Mouse (Mus musculus): ENCODE results near the gene Ipo11. TPM values are rescaled to one million over a fixed set of nuclear protein-coding genes. Genes with fewer than 3 reads are reported as not detected.

Gene Ipo11
- polyA plus RNA-seq, 1 experiment from 2014 or later = 76.3 TPM

GRCm38 (mm10) chr13:106807303-106807702 lies 129.5 kb downstream of the Ipo11 start:
- Histone ChIP-seq H3K4me3 (ENCODE audit: low read depth, low read length) (no peak overlapping the region), H3K9me3 (replicated peaks; ENCODE audit: control insufficient read depth, low read length) (no peaks in the 10 kb centered on the region), H3K4me2 (no peak overlapping the region), H3K27ac (ENCODE audit: low read depth, low read length) (no peak overlapping the region), H3K9ac (ENCODE audit: low read depth, low read length) (no peak overlapping the region), H3K27me3 (ENCODE audit: control insufficient read depth, insufficient read depth, low read length) (no peaks in the 10 kb centered on the region), H3K36me3 (ENCODE audit: control insufficient read depth, insufficient read depth, low read length) (0 out of 2 replicates have a peak, but pooled peaks cover 7% of the 10 kb centered on the region), H3K4me1 (ENCODE audit: control insufficient read depth, insufficient read depth, low read length) (no peaks in the 10 kb centered on the region)
- no peak for ATAC-seq (replicated peaks; ENCODE audit: insufficient number of reproducible peaks, low FRiP score, low TSS enrichment)
- 87% methylated on average over 5 of the region's 5 CpGs for WGBS (ENCODE audit: insufficient replicate concordance)

DNA sequence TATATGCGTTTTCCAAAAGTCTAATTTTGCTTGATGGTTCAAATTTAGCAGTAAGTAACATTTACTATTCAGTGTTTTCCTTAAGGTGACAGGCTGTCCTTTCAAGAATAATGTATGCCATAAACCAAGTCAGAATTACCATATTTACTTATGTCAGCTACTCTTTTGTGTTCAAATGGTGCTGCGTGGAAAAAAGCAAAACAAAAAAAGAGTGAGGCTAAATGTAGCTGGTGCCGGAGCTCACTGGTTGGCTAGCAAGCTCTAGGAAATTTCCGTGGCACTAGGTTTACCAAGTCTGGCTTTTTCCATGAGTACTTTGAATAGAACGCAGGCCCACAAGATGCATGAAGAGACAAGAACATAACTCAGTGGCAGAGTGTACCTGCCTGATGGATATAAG lies 131.6 kb downstream of the Ipo11 start:
- Histone ChIP-seq H3K4me1 (ENCODE audit: control insufficient read depth, insufficient read depth, low read length) (no peaks in the 10 kb centered on the region), H3K9ac (ENCODE audit: low read depth, low read length) (no peak overlapping the region), H3K4me2 (no peak overlapping the region), H3K27ac (ENCODE audit: low read depth, low read length) (no peak overlapping the region), H3K27me3 (ENCODE audit: control insufficient read depth, insufficient read depth, low read length) (no peaks in the 10 kb centered on the region), H3K9me3 (replicated peaks; ENCODE audit: control insufficient read depth, low read length) (no peaks in the 10 kb centered on the region), H3K36me3 (ENCODE audit: control insufficient read depth, insufficient read depth, low read length) (0 out of 2 replicates have a peak, but pooled peaks cover 7% of the 10 kb centered on the region), H3K4me3 (ENCODE audit: low read depth, low read length) (no peak overlapping the region)
- WGBS (ENCODE audit: insufficient replicate concordance) = 91% methylated on average over 5 of the region's 5 CpGs
- ATAC-seq (replicated peaks; ENCODE audit: insufficient number of reproducible peaks, low FRiP score, low TSS enrichment) = no peak

- H3K27me3 ChIP-seq (ENCODE audit: control insufficient read depth, insufficient read depth, low read length) = no peaks in the 10 kb centered on the region
- H3K4me1 ChIP-seq (ENCODE audit: control insufficient read depth, insufficient read depth, low read length) = no peaks in the 10 kb centered on the region
- ATAC-seq (replicated peaks; ENCODE audit: insufficient number of reproducible peaks, low FRiP score, low TSS enrichment) = no peak
- no peak overlapping the region for H3K27ac ChIP-seq (ENCODE audit: low read depth, low read length)
- H3K9ac ChIP-seq (ENCODE audit: low read depth, low read length) = no peak overlapping the region
- H3K4me2 ChIP-seq = no peak overlapping the region
- H3K36me3 ChIP-seq (ENCODE audit: control insufficient read depth, insufficient read depth, low read length) = peaks cover 16% of the 10 kb centered on the region
- no peak overlapping the region for H3K4me3 ChIP-seq (ENCODE audit: low read depth, low read length)
- WGBS (ENCODE audit: insufficient replicate concordance) = 75% methylated on average over 3 of the region's 3 CpGs
- H3K9me3 ChIP-seq (replicated peaks; ENCODE audit: control insufficient read depth, low read length) = no peaks in the 10 kb centered on the region
These were observed 138.7 kb downstream of the Ipo11 start for GRCm38 (mm10) chr13:106798026-106798425.

GRCm38 (mm10) chr13:106788817-106789216 lies 147.9 kb downstream of the Ipo11 start:
- Histone ChIP-seq H3K4me2 (no peak overlapping the region), H3K36me3 (ENCODE audit: control insufficient read depth, insufficient read depth, low read length) (peaks cover 4% of the 10 kb centered on the region; the same call in 1 of the 2 replicates), H3K27ac (ENCODE audit: low read depth, low read length) (no peak overlapping the region), H3K9ac (ENCODE audit: low read depth, low read length) (no peak overlapping the region), H3K27me3 (ENCODE audit: control insufficient read depth, insufficient read depth, low read length) (no peaks in the 10 kb centered on the region), H3K4me3 (ENCODE audit: low read depth, low read length) (no peak overlapping the region), H3K9me3 (replicated peaks; ENCODE audit: control insufficient read depth, low read length) (no peaks in the 10 kb centered on the region), H3K4me1 (ENCODE audit: control insufficient read depth, insufficient read depth, low read length) (no peaks in the 10 kb centered on the region)
- ATAC-seq (replicated peaks; ENCODE audit: insufficient number of reproducible peaks, low FRiP score, low TSS enrichment) = no peak
- WGBS (ENCODE audit: insufficient replicate concordance) = 93% methylated on average over 7 of the region's 7 CpGs

DNA sequence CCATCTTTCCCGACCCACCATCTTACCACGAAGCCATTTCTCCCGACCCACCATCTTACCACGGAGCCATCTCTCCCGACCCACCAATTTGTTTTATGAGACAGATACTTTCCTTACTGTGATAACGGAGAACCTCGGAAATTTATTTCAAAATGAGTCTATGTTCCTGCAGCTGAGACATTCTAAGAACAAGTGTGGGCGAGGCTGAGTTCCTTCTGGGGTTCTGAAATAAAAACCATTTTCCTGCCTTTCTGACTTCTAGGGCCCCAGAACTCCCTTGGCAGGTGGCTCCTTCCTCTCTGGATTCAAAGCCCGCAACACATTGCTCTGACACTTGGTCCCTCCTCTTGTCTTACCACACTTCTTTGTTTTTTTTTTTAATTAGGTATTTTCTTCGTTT lies 168.0 kb downstream of the Ipo11 start:
- no peak overlapping the region for H3K4me2 ChIP-seq
- H3K27me3 ChIP-seq (ENCODE audit: control insufficient read depth, insufficient read depth, low read length) = no peaks in the 10 kb centered on the region
- 81% methylated on average over 10 of the region's 10 CpGs for WGBS (ENCODE audit: insufficient replicate concordance)
- ATAC-seq (replicated peaks; ENCODE audit: insufficient number of reproducible peaks, low FRiP score, low TSS enrichment) = no peak
- no peaks in the 10 kb centered on the region for H3K4me1 ChIP-seq (ENCODE audit: control insufficient read depth, insufficient read depth, low read length)
- no peak overlapping the region for H3K4me3 ChIP-seq (ENCODE audit: low read depth, low read length)
- H3K27ac ChIP-seq (ENCODE audit: low read depth, low read length) = no peak overlapping the region
- no peaks in the 10 kb centered on the region for H3K36me3 ChIP-seq (ENCODE audit: control insufficient read depth, insufficient read depth, low read length)
- no peak overlapping the region for H3K9ac ChIP-seq (ENCODE audit: low read depth, low read length)
- no peaks in the 10 kb centered on the region for H3K9me3 ChIP-seq (replicated peaks; ENCODE audit: control insufficient read depth, low read length)

DNA sequence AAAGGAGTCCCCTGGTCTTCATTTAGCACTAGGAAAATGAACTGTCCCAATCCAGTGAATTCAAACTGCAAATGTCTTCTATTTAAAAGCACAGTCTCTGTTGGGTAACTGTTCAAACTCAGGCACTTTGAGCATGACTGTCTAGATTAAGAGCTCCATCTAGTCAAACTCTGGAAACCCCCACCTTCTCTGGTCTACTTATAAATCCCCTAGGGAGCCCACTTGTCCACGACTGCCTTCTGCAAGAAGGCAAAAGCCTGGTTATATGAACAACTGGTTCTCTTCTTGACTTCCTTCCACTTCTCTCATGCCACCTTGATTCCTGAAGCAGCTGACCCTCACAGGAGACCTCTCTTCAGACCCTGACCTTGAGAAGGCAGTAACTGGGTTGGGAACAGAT lies 174.1 kb downstream of the Ipo11 start:
- H3K4me3 ChIP-seq (ENCODE audit: low read depth, low read length) = no peak overlapping the region
- no peaks in the 10 kb centered on the region for H3K36me3 ChIP-seq (ENCODE audit: control insufficient read depth, insufficient read depth, low read length)
- no peaks in the 10 kb centered on the region; the same call in 1 of the 2 replicates for H3K4me1 ChIP-seq (ENCODE audit: control insufficient read depth, insufficient read depth, low read length)
- H3K9ac ChIP-seq (ENCODE audit: low read depth, low read length) = no peak overlapping the region
- H3K4me2 ChIP-seq = no peak overlapping the region
- no peak overlapping the region for H3K27ac ChIP-seq (ENCODE audit: low read depth, low read length)
- ATAC-seq (replicated peaks; ENCODE audit: insufficient number of reproducible peaks, low FRiP score, low TSS enrichment) = no peak
- no peaks in the 10 kb centered on the region for H3K9me3 ChIP-seq (replicated peaks; ENCODE audit: control insufficient read depth, low read length)
- no peaks in the 10 kb centered on the region for H3K27me3 ChIP-seq (ENCODE audit: control insufficient read depth, insufficient read depth, low read length)
- WGBS (ENCODE audit: insufficient replicate concordance) = 50% methylated on average over 1 of the region's 1 CpGs

- Histone ChIP-seq H3K27ac (ENCODE audit: low read depth, low read length) (no peak overlapping the region), H3K4me3 (ENCODE audit: low read depth, low read length) (no peak overlapping the region), H3K27me3 (ENCODE audit: control insufficient read depth, insufficient read depth, low read length) (no peaks in the 10 kb centered on the region), H3K4me2 (no peak overlapping the region), H3K9me3 (replicated peaks; ENCODE audit: control insufficient read depth, low read length) (no peaks in the 10 kb centered on the region), H3K36me3 (ENCODE audit: control insufficient read depth, insufficient read depth, low read length) (no peaks in the 10 kb centered on the region), H3K9ac (ENCODE audit: low read depth, low read length) (no peak overlapping the region), H3K4me1 (ENCODE audit: control insufficient read depth, insufficient read depth, low read length) (no peaks in the 10 kb centered on the region; the same call in 1 of the 2 replicates)
- ATAC-seq (replicated peaks; ENCODE audit: insufficient number of reproducible peaks, low FRiP score, low TSS enrichment) = no peak
- 86% methylated on average over 1 of the region's 1 CpGs for WGBS (ENCODE audit: insufficient replicate concordance)
These were observed 175.1 kb downstream of the Ipo11 start for GRCm38 (mm10) chr13:106761661-106762060.

- H3K27me3 ChIP-seq (ENCODE audit: control insufficient read depth, insufficient read depth, low read length) = no peaks in the 10 kb centered on the region
- no peaks in the 10 kb centered on the region; the same call in 1 of the 2 replicates for H3K4me1 ChIP-seq (ENCODE audit: control insufficient read depth, insufficient read depth, low read length)
- no peak overlapping the region for H3K9ac ChIP-seq (ENCODE audit: low read depth, low read length)
- 0 out of 2 replicates have a peak overlapping the region, but pooled peaks have one; percentile 9 for H3K4me2 ChIP-seq
- no peak overlapping the region for H3K27ac ChIP-seq (ENCODE audit: low read depth, low read length)
- H3K9me3 ChIP-seq (replicated peaks; ENCODE audit: control insufficient read depth, low read length) = no peaks in the 10 kb centered on the region
- WGBS (ENCODE audit: insufficient replicate concordance) = 42% methylated on average over 14 of the region's 14 CpGs
- H3K36me3 ChIP-seq (ENCODE audit: control insufficient read depth, insufficient read depth, low read length) = no peaks in the 10 kb centered on the region
- H3K4me3 ChIP-seq (ENCODE audit: low read depth, low read length) = no peak overlapping the region
- peak; percentile 60 for ATAC-seq (replicated peaks; ENCODE audit: insufficient number of reproducible peaks, low FRiP score, low TSS enrichment)
These were observed 176.4 kb downstream of the Ipo11 start for GRCm38 (mm10) chr13:106760232-106760875.

DNA sequence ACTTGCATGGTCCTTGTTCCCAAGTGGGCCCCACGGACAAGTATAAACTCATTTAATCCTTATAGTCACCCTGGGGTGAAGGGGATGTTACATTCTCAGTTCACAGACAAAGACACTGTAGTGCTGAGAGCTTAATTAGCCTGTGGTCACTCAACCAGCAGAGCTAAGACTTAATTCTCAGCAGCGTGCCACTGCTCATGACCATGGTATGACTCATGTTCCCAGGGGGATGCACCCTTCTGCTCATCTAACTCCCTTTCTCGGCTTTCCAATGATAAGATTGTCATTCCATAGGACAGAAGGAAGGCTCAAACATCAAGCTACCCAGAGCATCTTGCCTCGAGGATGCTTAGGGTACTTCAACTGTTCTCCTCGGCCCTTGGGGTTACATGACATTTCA lies 180.9 kb downstream of the Ipo11 start:
- Histone ChIP-seq H3K27me3 (ENCODE audit: control insufficient read depth, insufficient read depth, low read length) (no peaks in the 10 kb centered on the region), H3K4me1 (ENCODE audit: control insufficient read depth, insufficient read depth, low read length) (no peaks in the 10 kb centered on the region), H3K9ac (ENCODE audit: low read depth, low read length) (no peak overlapping the region), H3K27ac (ENCODE audit: low read depth, low read length) (no peak overlapping the region), H3K9me3 (replicated peaks; ENCODE audit: control insufficient read depth, low read length) (no peaks in the 10 kb centered on the region), H3K4me2 (no peak overlapping the region), H3K4me3 (ENCODE audit: low read depth, low read length) (no peak overlapping the region), H3K36me3 (ENCODE audit: control insufficient read depth, insufficient read depth, low read length) (no peaks in the 10 kb centered on the region)
- no peak for ATAC-seq (replicated peaks; ENCODE audit: insufficient number of reproducible peaks, low FRiP score, low TSS enrichment)
- WGBS (ENCODE audit: insufficient replicate concordance) = 59% methylated on average over 5 of the region's 5 CpGs
